Mouse (Mus musculus): ENCODE measurements around the gene C1qb.

- TF ChIP-seq CTCF (IDR thresholded peaks at IDR 0.05; ENCODE audit: insufficient read depth, low read depth, low read length) (no peak), POLR2A (IDR thresholded peaks at IDR 0.05; ENCODE audit: insufficient read depth, low read depth, low read length) (no peak)
These were observed 21.8 kb upstream of the C1qb start for GRCm38 (mm10) chr4:136907809-136908208.

All from olfactory bulb, adult 2 months (tissue).